Mouse (Mus musculus) right cerebral cortex, postnatal 36 days (tissue): ENCODE measurements at regions not wholly inside any gene's neighbourhood (a gene's known extent, or its start where the extent isn't known, plus 50 kb on each side); places are given as distances from the start of the nearest gene placed in this dataset.
"Not testable (repeated sequence)": the region's sequence is repeated elsewhere in the genome, so short reads cannot be mapped to it uniquely, and the experiment has no call there.

ENCODE experiments used
- DNase-seq, 2 experiments: peaks; one replicate each; pipeline ENCODE4 v3.0.0; 2022; ENCODE audit warnings: low spot score in 2 of 2, mixed read lengths in 1 of 2

DNA sequence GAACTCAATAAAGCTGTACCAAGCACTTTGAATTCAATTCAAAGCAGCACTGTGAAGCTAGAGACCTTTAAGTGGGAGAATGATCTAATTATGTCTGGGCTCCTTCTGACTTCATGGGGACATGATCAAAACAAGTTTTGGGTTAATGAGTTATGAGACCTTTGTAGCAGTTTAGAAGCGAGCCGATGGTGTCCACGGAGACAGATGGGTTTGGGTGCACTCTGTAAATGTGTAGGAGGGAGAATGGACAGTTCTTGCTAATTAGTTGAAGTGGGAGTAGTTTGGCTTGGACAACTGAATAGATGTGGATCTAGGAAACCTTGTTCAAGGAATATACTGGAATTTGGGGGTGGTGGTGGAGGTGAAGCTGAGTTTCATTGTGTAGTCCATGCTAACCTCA, 186.3 kb upstream of the Cldn34b3 start:
- no peak for DNase-seq

DNA sequence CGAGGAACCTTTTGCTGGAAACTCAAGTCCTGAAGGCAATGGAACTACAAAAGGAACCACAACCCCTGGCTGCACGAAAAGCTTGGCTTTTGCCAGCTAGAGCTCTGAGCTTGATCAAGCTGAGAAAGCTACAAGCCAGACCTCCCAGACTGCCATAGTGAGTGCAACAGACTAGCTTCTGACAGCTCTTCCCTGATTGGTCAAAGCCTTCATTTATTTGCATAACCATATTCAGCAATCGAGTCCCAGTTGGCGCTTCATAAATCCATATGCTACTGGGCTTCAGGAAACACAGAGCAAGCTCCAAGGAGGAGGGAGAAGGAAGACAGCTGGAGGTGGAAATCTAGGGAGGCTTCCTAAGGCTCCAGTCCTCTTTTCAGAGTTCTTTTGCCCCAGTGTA, 181.4 kb upstream of the Cldn34b3 start:
- no peak for DNase-seq

DNA sequence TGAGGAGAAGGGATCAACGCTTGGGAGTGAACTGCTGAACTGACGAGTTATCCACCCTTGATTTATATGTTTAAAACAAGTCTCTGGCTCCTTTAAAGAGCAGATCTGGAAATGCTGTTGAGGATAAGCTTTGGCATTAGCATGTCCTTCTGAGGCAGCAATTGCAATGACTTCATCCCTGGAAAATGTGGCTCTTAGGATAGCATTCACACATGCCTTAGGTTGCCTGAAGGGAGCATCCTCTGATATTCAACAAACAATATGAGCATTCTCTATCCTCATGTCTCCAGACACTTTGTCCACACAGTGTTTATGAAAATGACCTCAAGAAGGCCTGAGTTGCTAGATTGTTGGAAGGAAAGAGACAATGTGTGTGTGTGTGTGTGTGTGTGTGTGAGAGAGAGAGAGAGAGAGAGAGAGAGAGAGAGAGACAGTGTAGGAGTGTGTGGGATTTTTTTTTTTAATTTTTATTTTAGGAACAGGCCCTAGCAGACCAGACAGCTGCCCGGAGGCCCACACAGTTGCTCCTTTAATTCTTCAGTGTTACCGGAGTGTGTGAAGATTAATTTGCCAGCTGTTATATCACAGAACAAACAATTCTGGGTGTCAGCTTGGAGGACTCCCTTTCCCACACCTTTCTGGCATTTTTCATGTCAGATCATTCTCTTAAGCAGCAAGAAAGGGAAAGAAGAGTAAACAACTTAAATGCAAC, 153.2 kb upstream of the Cldn34b3 start:
- DNase-seq: no peak

DNA sequence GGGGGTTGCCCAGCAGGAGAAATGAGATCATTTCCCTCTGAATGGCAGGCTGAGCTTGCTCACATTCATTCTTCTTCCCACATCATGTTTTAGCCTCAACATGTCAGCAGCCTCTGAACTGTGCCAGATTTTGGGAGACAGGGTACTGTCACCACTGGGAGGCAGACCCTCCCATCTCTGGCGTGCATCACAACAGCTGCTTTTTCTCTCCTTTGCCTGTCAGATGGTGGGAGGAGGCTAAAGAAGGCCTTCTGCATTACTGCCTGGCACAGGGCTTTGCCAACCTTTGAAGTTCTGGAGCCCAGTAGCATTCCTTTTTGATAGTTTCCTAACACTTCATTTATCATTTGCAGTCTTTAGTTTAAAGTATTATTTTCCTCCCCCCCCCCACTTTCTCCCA, 148.0 kb upstream of the Cldn34b3 start:
- no peak for DNase-seq

DNA sequence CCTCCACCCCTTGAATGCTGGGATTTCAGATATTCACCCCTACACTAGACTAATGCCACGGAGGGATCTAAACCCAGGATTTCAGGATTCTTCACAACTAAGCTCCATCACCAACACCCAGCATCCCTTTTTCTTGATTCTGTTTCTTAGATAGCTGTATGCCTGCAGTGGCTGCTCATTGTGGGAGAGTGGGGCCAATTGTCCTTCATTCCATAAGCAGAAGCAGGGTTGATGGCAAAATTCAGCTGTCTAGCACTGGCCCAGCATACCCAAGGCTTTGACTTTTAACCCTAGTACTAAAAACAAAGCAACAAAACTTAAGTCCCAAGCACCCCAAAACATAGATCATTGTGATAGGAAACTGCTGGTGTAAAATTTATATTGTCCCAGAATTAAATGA, 147.5 kb upstream of the Cldn34b3 start:
- no peak for DNase-seq

DNA sequence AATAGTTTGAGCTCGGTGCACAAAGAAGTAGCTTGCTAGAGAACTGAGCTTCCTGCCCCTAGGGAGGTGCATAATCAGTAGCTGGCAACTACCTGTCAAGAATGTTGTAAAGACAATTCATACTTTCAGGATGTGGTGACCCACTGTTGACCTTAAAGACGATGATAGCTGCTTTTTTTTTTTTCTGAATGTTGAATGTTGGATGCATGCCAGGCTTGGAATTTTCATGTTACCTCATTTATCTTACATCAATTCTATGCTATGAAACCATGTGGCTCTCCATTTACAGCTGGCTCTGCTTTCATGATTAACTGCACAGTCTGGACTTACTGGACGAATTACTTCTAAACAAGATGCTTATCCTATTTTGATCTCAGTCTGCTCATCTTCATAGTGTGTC, 143.2 kb upstream of the Cldn34b3 start:
- DNase-seq: no peak

DNA sequence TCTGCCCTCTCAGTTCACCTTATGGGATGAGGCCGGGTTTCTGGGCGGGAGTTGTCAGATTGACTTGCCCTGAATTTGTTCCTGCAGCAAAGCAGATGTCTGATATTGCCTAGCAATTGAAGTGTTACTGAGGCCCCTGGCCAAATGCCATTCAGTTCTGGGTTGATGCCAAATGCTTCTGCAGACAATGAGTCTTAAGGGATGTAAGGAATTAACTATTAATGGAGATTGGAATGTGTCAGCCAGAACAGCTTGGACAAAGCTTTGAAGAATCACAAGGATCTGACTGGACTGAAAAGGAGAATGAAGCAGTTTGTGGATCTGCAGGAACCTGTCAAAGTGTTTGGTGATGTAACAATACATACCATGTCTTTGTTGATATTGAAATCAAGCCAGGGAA, 140.7 kb upstream of the Cldn34b3 start:
- no peak for DNase-seq

DNA sequence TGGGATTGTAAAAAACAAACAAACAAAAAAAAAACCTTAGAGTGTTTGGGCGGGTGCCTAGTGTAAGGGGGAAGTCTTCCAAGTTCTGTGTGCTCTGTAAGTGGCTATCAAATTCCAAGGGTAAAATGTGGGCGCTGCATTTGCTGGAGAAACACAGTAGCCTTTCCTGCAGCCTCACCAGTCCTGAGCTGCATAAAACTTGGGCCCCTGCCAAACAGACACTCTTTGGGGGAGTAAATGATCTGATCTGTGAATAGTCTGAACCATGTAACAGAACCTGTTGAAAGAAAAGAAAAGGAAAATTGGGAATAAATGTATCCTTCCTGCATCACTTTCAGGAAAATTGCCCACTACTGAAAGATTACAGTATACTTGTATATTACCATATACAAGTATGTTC, 126.4 kb upstream of the Cldn34b3 start:
- no peak for DNase-seq

DNA sequence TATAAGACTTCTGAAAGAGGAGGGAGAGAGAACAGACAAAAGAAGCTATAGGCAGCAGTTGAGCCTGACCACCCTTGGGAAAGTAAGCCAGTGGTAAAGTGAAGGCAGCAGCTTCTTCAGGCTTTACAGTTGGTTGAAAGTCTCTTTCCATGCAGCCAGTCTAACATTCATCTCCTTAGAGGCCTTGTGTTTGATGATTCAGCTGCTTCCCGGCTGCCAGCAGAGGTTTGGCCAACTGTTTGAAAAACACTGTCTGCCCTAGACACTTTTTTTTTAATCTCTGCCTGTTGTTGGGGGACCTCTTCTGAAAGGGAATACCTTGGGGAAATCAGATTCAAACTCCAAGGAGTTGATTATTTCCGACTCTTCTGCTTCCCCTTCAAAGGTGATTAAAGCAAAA, 123.1 kb upstream of the Cldn34b3 start:
- DNase-seq: no peak

DNA sequence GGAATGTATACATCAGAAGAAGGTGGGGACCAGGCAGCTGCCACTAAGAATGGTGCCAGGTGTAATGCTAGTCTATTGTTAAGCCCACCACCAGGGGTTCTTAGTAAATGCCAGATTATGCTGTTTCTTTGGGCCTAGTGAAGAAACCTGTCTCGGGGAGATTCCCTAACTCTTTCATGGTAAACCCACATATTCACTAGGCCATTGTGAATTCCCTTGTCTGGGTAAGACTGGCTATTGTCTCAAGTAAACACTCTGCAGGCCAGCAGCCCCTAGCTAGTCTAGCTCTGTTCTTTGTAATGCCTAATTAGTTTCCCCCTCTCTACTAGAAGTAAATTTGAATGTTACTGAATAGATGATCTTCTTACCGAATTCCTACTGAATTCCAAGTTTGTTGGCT, 89.3 kb upstream of the Cldn34b3 start:
- DNase-seq: not testable (repeated sequence)

DNA sequence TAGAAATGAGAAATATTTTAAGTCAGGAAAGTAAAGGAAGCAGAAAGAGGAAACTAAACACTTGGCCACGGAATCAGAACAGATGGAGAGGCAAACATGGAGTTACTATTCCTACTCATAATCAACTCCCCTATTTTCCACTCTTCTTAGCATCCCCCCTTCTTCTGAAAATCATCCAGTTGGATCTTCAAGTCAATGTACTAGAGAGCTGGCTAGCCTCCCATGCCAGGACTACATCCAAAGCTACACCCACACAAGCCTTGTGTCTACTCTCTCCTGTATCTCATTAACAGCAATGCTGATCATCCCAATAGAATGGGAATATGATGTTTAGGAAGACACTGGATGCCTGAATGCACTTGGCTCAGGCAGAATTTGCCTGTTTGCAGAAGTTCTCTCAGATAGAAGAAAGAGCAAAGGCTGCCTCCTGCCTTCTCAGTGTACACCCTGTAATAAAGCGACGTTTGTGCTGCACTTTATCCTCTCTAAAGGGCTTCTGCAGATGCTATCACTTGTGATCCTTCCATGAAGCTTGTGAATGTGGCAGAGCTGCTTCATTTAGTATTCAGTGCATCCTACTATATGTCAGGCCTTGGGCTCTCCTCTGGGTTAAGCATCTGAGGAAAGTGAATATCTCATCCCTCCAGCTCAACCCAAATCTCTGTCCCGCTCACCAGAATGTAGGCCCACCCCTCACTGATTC, 82.5 kb upstream of the Cldn34b3 start:
- peak; percentile 17 to 46 for DNase-seq

DNA sequence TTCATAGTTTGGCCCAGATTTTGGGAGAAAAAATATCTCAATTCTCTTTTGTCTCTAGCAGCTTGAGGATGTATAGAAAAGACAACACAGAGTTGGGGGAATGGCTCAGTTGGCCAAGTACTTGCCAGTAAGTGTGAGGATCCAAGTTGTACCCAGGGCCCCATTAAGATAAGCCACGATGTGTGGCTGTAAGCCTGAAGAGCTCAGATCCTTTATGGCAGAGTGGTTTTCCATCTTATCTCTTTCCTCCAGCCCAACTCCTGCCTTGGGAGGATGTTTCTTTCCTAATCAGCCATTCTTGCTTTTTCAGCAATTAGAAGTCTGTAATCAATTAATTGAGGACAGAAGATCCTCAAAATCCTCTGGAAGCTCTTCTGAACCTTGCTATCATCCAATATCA, 63.5 kb upstream of the Cldn34b3 start:
- no peak for DNase-seq

DNA sequence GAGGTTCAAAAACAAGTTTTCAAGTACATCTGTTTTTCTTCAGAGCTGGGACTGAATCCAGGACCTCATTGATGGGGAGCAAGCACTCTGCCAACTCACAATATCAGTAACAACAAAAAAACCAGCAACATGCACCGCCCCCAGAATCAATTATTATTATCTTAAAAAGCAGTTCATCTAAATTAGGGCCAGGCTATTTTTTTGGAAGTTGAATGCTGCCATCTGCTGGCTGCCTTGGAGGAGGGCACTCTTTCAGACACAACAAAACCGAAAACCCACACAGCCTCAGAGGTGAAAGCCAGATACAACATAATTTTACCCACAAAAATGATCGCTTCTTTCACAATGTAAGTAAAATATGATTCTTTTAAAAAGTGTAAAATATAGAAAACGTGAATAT, 62.7 kb upstream of the Cldn34b3 start:
- no peak for DNase-seq
